Mouse (Mus musculus): ENCODE results near the gene Hoxc6. TPM values are rescaled to one million over a fixed set of nuclear protein-coding genes. Genes with fewer than 3 reads are reported as not detected.

Gene Hoxc6
- total RNA-seq, 2 experiments from 2014 or later, result not detected

DNA sequence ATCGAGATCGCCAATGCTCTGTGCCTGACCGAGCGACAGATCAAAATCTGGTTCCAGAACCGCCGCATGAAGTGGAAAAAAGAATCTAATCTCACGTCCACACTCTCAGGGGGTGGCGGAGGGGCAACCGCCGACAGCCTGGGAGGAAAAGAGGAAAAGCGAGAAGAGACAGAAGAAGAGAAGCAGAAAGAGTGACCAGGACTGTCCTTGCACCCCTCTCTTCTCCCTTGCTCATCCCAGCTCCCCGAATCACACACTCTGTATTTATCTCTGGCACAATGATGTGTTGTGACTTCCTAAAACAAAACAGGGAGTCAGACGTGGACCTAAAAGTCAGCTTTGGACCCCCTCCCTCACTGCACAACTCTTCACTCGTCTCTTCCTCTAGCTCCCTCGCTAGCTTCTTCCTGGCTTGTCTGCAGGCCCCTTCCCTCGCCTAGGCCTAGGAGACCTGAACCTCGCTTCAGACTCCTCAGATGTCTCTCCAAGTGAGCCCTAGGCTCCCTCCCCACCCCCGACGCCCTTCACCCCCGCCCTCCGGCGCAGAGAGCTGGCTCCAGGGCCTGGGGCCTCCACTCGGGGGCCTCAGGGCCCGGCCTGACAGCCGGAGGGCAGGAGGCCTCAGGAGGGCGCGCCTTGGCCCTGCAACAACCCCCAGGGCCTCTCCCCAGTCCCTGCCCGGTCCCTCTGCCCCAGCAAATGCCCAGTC lies 12.9 kb downstream of the Hoxc6 start:
- DNase-seq (ENCODE audit: low spot score in 2 of 2), result no peak

DNA sequence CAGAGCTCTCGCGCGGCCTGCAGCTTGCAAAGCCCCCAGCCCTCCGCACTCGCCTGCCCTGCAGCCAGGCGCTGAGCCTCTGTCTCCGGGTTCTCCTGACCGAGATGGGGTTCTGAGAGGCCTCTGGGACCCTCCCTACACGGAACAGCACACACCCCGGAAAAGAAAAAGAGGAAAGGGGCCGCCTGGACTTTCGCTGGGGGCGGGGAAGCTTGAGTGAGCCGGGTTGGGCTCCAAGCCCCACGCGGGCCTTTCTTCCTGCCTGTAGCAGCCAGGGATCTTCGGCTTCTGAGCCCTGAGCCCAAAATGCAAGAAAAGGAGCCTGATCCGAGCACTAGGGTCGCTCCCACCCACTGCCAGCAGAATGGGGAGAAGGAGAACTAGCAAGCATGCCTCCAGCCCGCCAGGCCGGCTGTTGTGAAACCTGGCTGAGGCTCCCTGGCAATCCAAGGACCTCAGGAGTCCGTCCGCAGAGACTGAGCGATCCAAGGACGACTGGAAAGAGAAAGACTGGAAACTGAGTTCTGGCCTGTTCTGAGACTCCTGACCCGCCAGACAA lies 13.9 kb downstream of the Hoxc6 start:
- DNase-seq (ENCODE audit: low spot score in 2 of 2), result no peak

DNA sequence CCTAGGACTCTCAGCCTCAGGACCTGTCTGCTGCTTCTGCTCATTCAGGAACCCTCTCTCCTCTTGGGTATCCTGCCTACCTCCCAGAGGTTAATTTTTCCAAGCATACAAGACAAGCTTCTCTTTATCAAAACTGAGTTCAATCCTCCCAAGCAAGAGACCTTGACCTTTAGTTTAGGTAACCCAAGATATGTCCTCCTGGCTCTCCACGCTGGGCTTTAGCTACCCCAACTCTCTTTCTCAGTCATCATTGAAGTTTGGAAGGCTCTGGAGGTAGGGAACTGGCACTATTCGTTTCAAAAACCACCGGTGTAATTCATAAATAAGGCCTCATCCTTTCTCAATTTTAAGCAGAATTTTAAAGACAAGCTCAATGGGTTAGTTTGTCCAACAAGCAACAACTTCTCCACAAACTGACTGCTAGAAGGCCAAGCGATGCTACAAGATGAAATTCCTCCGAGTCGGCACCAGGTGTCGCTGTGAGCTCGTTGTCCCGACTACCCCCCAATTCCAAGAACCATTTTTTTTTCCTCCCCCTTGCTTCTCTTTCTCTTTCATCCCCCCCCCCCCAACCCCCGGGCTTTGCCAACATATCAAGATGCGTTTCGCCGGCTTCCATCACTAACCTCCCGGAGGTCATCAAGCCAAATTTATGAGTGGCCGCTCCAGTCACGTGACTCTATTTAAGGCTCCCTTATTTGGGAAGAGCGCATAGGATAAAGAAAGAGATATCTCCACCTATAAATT lies 15.4 kb downstream of the Hoxc6 start:
- DNase-seq (ENCODE audit: low spot score in 2 of 2), result peak; percentile 44 to 70

DNA sequence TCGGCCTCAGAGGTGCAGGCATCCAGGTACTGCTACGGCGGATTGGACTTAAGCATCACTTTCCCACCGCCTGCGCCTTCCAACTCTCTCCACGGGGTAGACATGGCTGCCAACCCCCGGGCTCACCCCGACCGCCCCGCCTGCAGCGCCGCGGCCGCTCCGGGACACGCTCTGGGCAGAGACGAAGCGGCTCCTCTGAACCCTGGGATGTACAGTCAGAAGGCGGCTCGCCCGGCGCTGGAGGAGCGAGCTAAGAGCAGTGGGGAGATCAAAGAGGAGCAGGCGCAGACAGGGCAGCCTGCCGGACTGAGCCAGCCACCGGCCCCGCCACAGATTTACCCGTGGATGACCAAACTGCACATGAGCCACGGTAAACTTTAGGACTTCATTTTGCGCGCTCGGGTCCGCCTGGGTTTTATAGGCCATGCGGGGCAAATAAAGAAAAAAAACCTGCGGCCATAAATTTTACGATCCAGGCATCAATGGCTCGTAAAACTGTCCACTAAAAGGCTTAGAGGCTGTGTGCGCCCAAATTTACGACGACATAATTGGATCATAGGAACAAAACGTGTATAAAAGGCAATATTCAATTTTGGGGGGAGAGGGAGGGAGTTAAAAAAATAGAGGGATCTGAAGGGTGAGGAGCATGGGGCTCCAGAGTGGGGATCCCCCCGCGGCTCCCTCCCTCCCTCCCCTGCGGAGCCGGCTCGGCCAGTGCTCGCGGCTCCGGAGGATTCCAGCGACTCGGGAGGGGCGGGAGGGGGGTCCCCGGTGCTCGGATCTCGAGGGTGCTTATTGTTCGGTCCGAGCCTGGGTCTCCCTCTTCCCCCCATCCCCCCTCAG lies 16.3 kb downstream of the Hoxc6 start:
- no peak for DNase-seq (ENCODE audit: low spot score in 2 of 2)

DNA sequence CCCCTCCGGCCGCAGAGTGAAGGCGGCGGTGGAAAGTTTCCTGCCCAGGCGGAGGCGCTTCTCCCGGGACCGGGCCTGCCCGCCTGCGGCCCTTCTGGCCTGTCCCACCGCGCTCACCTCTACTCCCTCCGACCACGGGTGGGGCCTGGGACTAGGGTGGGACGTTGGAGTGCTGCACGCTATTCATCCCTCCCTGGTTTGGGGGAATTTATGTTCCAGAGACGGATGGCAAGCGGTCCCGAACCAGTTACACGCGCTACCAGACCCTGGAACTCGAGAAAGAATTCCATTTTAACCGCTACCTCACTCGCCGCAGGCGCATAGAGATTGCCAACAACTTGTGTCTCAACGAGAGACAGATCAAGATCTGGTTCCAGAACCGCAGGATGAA lies 16.9 kb downstream of the Hoxc6 start:
- DNase-seq (ENCODE audit: low spot score in 2 of 2), result no peak

DNA sequence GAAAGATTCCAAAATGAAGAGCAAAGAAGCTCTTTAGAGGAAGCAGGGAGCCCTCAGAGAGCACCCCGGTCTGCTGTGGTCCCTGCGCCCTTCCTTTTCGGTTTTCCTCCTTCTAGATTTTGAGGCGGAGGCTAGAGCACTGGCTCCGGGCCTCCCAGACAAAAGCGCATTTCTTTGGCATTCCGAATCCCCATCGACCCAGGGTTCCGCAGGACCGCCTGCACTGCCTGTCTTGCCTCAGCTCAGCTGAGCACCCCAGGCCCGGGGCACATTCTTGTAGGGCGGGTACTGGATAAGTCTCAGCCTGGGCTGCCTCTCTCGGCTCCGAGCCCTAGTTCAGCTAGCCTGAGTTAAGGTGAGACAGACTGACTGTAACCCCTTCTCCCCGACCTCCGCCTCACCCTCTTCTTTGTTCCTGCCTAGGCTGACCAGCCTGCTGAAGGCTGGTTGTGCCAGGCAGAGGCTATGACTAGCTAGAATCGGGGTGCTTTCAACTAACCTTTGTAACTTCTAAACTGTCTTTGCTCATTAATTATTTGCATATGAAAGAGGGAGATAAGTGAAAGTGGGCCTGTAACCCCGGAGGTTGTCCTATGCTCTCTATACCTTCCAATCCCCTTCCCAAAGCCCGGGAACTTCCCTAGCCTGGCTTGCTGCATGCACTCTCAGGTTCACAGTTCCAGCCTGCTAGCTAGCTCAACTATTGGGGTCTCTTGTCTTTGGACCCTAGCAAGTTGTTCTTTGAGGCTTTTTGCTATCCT lies 17.5 kb downstream of the Hoxc6 start:
- no peak for DNase-seq (ENCODE audit: low spot score in 2 of 2)

DNA sequence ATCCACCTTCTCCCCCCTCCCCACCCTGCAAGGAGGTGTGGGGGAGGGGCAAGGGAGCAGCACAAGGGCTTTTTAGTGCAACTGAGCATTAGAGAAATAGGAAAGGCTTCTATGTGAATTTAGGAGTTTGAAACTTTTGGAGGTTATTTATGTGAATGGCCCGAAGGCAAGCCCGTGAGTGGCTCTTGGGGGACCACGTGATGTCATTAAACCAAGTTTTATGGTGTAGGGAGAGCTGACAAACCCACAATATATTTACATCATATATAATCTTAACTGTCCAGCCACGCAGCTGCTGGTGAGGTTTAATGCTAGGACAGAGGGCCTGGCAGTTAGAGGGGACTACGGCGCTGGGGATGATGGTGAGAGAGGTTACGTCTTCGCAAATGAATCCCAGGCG lies 20.6 kb downstream of the Hoxc6 start, which contains the start of gene Hoxc4:
Hoxc4 (plus strand) TSS at position 299 of the 400 bp plus-strand sequence.
- DNase-seq (ENCODE audit: low spot score in 2 of 2), result no peak

DNA sequence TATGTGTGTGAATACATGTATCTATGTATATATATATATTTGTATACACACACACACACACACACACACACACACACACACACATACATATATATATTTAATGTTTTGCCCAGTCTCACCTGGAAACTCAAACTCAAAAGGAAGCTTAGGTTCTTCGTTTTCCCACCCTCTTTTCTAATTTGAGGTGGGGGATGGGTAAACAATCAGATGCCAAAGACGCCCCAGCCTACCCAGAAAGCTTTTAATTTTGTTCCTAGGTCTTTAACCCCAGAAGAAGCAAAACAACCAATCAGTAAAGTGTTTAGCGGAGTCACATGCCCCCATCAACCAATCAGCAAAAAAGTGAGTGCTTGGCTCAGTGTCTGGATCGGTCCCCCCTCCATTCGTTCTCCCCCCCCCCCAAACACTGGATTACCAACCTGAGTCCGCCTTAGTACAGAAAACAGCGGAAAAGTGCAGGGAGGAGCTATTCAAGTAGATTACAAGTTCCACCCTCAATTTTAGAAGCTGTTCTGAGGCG lies 22.9 kb downstream of the Hoxc6 start:
- no peak for DNase-seq (ENCODE audit: low spot score in 2 of 2)

DNA sequence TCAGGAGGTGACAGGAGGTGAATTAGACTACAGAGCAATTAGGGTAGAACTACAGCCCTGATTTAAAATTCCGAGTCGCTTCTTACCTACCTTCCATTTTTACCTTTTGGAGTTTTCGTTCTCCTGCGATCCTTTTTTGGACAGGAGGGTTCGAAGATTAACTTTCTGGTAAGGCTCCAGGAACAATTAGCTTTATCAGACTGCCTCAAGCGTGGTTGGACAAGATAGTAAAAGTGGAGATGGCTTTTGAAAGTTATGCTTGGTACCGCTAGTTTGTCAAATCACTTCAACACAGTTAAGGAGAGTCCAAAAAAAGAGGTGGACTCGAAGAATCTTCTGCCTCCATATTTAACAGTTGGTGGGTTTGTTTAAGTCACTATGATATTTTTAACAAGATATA lies 23.5 kb downstream of the Hoxc6 start:
- DNase-seq (ENCODE audit: low spot score in 2 of 2), result no peak

DNA sequence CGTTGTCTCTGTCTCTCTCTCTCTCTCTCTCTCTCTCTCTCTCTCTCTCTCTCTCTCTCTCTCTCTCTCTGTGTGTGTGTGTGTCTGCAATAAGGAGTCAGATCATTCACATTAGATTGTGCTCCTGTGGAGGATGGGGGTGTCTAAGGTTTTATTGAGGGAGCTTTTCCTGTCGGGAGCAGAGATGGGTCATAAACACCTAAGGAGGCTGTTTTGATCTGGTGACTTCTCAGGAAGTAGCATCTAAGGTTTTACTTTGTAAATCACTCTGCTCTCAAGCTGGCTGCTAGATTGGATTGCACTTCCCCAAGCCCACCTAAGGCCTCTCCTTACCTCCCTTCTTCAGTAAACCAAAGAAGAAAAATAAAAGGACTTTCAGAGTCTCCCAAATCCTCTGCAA lies 26.1 kb downstream of the Hoxc6 start:
- no peak for DNase-seq (ENCODE audit: low spot score in 2 of 2)

DNA sequence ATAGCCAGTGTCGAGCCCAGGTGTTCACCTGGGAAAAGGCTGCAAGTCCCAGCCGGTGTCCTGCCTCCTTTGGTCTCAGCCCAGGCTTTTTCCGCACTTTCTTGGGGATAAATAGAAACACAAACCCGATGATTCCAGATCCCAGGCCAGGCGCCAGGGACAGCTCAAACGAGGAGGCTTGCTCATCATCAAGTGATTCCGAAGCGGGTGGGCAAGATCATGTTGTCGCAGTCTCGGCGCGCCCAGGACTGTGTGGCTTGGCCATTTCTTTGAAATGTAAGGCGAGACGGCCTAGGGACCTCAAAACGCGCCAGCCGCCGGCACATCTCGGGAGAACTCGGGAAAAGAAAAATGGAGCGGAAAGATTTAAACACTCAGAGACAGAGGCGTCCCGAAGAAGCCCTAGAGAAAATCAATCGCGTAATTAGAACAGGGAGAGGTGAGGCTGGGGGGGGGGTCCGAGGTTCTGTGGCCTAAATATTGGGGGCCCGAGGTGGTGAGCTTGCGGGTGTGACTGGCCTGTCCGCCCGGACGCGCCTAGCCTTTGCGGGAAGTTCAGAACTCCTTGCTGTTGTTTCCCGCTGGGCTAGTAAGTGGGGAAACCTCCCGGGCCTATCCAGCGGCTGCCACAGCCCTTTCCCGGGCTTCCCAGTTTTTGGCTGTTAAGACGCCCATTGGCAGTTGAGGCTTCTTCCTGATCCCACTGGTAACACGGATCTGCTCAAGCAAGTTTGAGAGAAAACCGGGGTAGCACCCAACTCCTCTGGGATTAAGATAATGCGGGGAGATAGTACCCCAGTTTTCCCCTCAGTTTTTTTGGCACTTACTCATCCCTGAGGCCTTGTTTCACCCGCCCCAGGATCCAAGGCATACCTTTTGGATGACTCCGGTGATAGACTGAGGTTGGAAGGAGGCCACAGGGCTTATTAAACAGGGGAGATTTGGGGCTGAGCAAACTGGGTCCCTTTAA lies 29.5 kb downstream of the Hoxc6 start:
- DNase-seq (ENCODE audit: low spot score in 2 of 2), result no peak

DNA sequence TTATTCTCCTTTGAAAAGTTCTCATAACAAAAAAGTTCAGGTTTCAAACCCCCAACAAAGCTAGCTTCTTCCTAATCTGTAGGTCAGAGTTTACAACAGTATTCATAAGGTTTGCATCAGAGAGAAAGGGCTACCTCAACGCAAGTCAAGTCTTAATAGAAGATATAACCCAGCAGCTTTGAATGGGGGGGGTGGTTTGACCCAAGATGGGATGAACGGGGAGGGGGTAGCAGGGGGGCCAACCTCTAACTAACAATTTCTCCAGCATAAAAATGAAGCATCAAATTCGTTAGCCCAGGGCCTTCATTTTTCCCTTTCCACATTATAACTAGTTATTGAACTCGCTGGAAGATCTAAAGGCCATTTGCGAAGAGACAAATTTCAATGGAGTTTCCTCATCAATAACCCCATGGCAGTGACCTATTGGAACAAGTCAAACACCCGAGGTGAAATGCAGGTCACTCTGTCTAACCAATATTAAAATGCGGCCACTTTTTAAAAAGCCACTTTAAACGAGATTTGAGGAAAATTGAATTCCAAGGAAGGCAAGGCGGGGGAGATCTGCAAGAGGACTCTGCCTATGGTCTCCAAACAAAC lies 31.0 kb downstream of the Hoxc6 start:
- no peak for DNase-seq (ENCODE audit: low spot score in 2 of 2)

DNA sequence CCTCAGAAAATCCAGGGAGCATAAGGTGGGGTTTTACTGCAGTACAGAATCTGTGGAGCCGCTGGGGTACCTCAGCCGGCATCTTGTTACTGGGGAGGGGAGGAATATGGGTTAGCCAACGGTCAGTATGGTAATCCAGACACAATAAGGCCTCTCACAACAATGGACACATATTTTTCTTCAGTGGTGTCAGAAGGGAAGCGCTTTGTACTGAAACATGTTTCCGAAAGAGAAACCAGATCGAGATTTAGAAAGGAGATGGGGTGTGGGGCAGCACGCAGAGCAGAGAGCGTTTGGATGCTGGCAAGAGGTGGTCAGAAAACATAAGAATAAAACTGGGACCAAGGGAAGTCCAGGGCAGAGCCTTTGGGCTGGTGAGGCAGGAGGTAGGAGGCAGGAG lies 32.1 kb downstream of the Hoxc6 start:
- DNase-seq (ENCODE audit: low spot score in 2 of 2), result no peak

DNA sequence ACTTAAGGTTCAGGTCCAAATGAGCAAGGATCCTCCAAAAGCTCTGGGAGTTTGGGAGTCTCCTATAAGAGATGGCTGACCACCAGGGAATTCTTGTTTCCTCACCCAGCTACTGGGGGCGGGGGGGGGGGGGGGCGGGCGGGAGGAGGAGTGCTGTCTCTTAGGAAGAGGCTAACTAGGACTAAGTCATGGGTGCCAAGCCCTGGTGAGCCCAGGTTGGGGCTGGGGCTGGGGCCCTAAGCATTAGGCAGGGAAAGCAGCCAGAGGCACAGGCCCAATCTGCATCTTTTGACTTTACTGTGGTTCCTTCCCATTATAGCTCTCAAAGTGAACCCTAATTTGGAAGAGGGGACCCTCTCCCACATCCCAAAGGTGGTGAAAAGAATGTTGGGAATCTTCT lies 34.1 kb downstream of the Hoxc6 start:
- DNase-seq (ENCODE audit: low spot score in 2 of 2), result no peak

DNA sequence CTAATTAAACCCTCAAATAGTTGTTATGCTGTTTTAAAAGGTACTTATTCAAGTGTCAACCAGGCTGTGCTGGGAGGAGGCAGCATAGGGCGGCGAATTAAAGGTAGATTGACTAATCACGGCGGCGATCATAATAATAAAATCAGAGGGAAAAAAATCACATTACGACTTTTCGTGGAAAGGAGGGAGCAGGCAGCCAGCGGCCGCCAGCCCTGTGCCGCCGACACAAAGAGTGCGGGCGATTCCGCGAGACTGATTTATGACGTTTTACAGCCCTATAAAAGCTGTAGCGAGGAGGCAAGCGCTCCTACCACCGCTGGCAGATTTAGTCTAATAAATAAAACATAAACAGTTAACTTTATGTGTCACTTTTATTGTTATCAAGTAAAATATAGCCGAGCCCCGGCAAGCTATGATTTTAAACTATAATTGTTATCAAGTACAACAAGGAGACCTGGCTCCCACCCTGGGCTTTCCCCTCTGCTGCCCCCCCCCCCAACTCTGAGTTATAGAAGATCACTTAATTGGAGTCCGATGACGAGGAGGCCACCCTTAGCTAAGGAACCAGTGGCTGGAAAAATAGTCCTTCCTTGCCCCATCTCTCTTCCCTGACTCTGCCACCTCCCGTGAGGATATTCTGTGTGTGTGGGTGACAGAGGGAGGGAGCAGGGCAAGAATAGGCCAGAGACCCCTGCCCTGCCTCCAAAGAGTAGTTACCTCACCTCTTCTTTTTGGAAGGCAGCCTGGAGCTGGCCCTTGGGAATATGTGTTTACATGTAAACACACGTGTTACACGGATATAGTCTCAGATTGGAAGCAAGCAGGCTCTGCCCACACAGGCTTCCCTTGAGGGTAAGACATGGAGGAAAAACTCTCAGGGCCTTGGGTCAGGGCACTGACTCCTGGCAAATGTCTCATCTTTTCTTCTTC lies 34.9 kb downstream of the Hoxc6 start:
- no peak for DNase-seq (ENCODE audit: low spot score in 2 of 2)

DNA sequence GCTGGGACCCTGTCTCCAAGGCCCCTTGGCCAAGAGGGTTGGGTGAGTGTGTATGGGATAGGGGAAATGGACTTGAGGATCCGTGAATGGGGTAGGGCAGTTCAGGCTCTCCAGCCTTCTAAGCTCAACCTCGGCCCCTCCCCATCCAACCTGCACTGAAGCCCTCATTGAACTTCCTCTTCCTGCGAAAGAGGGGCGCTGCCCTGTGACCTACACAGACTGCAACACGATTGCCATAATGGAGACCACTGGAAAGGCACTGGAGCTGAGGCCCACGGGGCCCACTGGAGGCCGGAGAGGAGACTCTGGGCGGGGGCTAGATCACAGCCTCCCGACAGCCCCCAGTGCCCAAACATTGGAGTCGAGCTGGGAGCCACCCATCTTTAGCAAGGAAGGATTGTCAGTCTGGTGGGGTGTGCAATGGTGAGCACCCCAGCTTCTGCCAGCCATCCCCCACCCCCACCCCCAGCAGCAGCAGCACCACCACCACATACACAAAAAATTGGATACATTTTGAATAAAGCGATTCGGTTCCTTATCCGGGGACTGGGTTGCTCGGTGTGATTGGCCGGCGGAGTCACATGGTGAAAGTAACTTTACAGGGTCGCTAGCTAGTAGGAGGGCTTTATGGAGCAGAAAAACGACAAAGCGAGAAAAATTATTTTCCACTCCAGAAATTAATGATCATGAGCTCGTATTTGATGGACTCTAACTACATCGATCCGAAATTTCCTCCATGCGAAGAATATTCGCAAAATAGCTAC lies 36.2 kb downstream of the Hoxc6 start:
- no peak for DNase-seq (ENCODE audit: low spot score in 2 of 2)
